Mouse (Mus musculus) 416B (cell line): ENCODE results near the gene Manbal.

Experiments used
- DNase-seq: peaks from one replicate; pipeline ENCODE4 v3.0.0; 2011; ENCODE audit warnings: low read depth

Gene Manbal

DNA sequence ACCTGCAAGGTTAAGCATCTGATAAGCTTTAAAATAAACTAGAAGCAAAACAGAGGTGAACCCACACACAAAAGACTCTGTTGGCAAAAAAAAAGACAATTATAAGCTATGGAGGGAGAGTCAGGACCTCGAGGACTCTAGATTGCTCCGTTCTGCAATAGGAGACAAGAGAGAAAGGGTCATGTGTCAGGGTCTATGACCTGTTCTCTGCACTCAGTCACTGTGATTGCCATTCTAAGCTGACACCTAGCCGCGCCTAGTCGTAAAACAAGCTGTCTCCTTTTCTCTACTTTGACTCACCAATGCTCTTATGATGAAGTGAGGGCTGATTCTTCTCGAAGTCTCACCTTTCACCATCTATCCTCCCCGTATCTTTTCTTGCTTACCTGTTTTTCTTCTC lies 45.1 kb downstream of the Manbal start:
- DNase-seq = no peak

DNA sequence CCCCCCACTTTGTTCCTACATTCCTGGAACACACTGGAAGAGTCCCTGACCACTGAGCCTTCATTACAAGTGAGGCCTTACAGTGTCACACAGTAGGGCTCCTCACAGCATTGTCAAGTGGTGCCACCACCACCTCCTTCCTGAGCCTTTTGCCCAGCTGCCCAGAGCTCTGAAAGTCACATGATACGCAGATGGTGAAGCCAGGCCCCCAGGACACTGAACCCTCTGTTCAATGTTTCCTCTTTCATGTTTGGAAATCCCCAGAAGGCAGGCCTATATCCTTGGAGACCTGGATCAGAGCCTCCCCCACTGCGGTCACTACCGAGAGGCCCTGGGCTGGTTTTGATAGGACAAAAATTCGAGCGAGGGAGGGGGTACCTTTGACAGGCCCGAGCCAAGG lies 49.8 kb downstream of the Manbal start:
- no peak for DNase-seq

DNA sequence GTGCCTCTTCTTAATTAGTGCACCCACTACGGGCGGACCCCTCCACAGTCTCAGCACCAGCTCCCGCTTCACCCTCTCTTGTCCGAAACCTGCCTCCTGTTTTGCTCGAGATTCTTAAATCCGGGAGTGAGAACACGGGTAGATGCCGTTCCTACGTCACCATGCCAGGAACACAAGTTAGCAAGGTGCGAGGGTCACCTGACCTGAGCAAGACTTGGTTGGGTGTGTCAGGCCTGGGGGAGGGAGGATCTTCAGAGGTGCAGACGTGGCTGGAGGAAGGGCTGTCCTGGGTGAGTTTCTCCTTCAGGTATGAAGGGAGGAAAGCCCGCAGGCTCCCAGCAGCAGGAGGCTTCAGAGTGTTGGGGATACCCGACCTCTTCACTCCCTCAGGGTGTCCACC lies 50.8 kb downstream of the Manbal start, which contains the start of gene Src:
Gene Src (plus strand): TSS at position 239 of the 400 bp plus-strand sequence.
- DNase-seq = no peak

DNA sequence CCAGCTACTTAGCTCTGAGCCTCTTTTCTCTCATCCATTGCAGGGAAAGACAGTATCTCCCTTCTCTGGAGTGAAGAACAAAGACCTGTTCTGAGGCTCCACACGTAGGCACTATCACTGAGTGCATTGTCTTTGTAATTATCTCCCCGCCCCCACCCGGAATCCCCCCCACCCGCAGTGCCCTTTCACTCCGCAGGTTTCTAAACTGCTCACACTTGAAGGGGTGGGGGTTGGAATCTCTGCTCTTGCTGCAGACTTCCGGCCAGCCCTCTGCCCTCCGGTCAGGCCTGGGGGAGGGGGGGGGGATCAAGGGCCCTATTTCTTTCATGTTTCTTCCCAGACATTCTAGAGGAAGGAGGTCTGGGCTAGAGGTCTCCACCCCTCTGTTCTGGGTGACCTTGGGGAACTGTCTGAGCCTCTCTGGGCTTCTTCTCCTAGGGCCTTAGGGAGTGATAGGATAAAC lies 51.2 kb downstream of the Manbal start:
- DNase-seq = no peak

DNA sequence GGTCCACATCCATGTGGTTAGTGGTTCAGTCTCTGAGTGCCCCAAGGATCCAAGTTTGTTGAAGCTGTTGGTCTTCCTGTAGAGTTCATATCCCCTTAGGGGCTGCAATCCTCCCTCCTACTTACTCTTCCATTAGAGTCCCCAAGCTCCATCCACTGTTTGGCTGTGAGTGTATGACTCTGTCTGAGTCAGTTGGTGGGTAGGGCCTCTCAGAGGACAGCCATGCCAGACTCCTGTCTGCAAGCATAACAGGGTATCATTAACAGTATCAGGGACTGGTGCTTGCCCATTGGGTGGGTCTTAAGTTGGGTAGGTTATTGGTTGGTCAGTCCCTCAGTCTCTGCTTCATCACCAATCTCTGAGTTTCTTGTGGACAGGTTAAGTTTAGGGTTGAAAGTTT lies 52.1 kb downstream of the Manbal start:
- DNase-seq = no peak

DNA sequence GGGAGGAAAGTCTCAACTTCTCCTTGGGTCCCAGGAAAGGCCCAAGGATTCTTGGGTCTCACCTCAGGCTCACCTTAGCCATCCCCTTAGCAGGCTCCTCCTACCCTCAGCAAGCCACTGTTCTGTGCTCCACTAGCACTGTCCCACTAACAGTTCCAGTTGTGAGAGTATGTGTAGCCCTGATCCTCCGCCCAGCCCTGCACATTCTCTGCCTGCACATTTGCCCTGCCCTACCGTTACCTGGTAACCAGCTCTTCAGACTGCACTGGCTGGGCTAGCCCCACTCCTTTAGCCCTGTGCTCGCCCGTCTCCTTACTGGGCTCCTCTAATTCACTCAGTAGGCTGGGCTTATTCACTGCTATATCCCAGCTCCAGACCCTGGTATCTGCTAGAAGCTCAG lies 53.0 kb downstream of the Manbal start:
- no peak for DNase-seq

DNA sequence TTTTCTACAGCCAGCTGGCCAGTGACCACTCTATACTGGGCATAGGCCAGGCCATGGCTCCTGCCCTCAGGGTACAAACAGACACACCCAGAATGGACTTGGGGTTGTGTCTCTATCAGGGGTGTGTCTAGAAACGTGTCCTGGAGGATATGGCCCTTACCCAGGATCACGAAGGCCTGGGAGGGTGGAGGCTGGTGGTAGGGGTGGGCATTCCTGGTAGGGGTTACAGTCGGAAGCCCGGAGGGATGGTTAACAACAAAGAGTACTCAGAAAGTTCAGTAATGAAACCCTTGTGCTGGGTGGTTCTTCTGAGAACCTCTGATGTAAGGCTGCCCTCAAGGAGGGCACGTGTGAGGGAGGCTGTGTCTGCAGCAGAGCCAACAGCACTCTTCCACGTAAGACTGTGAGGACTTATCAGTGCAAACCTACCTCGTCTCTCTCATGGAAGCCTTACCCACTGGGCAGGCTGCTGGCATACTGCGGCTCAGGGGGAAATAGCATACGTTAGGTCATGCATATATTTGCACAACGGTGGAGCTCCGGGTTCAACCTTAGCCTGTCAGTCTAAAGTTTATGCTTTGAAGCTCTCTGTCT lies 54.8 kb downstream of the Manbal start:
- DNase-seq = no peak

DNA sequence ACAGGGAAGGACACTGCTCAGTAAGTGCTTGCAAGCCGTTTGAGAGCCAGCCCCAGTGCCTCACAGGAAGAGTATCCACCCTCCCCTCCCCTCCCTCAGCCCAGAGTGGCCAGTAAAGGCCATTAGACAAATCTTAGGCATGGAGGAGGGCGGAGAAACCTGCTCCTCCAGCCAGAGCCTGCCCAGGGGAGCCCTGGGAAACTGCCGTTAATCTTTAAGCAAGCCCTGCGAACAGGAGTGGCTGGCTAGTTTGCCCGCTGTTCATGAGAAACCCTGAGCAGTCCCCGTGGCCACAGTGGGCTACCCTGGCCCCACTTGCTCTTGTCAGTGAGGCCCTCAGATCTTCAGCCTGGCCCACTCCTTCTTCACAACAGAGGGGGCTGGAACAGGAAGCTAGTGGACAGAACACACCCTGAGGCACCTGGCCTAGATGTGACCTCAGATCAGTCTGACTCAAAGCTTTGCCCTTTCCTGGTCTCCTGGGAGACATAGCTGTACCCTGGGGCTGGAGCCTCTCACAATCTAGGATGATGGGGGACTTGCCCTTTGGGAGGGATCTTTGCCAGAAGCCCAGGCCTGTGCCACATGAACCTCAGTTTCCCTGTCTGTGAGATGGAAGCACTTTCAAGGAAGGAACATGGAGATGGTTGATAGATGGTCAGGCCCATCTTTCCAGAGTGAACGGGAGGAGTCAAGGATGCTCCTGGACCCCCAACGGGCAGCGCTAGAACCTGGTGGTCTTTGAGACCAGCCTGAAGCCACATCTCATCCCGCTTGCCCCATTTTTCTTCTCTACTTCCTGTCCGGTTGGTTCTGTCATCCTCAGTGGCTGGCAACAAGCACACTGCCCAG lies 55.7 kb downstream of the Manbal start:
- peak; percentile 18 for DNase-seq

DNA sequence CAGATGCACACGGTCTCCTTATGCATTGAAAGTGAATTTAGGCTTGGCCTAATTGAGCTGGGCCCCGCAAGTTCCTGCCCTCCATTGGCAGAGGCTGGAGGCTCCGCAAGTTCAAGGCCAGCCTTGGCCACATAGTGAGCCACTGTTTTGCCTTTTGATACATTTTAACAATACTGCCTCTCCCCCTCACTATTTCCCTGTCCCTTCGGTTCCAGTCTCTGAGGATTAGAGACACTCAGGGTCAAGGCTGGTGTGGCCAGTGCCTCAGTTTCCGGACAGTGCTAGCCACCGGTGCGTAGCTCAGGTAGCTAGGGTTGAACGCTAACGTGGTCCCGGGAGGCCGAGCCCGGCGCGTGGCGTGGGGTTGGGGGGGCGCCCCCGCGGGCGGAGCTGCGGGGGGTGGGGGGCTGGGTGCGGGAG lies 56.3 kb downstream of the Manbal start:
- DNase-seq = no peak

DNA sequence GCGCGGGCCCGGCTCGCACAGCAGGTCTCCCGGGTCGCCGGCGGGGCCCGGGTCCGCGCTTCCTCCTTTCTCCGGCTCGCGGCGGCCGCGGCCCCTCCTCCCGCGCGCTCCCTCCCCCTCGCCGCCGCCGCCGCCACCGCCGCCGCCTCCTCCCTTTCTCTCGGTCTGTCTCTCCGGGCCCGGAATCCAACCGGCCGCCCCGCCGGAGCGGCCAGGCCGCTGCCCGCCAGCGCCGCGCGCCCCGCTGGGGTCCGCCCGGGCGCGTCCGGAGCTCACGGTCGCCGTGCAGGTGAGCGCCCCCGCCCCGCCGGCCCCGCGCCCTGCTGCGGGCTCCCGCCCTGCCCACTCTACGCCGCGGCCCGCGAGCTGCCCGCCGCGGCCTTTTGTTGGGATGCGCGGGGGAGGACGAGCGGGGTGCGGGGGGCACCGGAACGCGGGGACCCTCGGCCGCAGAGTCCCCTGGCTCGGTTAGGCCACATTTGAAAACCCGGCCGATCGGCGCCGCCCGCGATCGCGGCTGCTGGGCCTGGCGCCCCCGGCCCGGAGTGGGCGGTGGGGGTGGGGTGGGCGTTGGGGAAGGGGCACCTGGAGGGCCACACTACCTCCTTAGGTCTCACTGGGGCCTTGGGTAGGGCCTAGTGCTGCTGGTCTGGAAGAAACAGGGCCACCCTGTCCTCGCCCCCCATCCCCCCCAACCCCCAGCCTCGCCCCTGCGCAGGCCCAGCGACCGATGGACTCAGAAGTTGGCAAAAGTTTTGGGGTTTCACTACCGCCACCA lies 56.9 kb downstream of the Manbal start:
- no peak for DNase-seq

DNA sequence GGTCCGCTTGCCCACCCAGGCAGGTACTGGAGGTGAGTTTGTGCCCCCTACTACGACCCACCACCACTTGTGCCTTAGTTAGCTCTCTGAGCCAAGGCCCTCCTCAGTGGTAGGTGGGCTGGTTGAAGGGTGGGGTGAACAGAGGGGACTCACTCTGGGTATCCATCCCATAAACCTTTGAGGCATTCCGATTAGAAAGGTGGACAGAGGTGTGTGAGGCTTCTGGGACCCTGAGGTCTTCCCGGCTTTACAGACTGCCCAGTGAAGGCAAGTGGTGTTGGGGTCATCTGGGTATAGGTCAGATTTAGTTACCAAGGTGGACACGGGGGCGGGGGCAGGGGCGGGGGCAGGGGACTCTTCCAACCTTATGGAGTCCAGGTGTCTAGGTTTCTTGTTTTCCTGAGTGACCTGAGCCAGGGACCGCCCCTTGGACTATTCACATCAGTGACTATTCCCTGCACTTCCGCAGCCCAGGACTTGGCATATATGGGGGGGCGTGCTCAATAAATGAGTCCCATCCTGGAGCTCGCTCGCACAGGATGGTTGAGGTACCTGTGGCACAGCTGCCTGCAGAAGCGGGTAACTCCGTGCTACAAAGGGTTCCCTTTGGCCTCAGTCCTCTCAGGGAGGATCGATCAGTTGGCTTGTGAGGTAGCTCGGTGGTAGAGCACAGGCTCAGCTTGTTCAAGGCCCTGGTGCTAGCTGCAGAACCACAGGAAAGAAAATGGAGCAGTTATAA lies 57.7 kb downstream of the Manbal start:
- no peak for DNase-seq

DNA sequence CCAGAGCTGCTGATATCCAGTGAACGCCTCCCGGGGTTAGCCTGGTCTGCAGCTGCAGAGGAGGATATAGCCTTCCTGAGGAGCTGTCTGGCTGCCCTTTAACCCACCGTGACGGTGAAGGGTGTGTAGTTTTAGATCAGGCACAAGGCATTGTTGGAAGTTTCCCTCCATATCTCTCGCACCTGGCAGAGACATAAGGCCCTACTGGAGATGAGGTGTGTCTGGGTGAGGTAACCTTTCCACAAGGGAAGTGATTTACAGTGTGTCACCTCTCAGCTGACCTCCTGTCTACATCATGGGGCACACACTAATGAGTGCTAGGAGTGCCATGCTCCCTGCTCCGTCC lies 58.2 kb downstream of the Manbal start:
- DNase-seq = no peak

DNA sequence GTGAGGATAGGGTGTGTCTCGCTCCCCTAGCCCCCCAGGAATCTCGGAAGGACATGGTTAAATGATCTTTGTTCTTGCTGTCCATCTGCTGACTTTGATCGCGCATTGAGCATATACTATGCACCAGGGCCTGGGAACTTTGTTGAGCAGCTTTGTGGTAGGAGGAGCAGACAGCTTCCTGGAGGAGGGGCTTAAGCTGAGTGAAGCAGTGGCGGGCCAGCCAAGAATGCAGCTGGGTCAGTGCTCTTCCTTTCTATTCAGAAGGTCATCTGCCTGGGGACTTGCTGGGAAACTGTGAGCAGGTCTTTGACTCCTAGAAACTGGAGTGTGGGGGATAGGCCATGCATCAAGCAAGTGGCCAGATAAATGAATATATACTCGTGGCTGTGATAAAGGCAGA lies 58.8 kb downstream of the Manbal start:
- no peak for DNase-seq

DNA sequence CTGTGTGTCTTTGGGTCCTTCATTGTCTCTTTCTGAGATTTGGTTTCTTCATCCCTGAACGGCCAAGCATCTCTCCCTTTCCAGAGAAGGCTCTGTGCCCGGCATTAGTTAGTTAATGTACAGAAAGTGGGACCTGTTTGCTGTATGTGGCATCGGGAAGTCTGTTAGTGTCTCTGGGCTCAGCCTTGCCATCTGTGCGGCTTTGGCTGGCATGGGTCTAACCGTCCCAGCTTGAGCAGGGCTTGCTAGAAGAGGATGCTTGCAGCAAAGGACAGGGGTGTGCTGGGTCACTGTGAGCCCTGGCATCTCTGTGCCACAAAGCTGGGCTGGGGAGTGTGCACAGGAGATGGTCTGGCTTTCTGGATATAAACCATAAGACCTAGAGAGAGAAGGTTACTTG lies 59.8 kb downstream of the Manbal start:
- DNase-seq = no peak

DNA sequence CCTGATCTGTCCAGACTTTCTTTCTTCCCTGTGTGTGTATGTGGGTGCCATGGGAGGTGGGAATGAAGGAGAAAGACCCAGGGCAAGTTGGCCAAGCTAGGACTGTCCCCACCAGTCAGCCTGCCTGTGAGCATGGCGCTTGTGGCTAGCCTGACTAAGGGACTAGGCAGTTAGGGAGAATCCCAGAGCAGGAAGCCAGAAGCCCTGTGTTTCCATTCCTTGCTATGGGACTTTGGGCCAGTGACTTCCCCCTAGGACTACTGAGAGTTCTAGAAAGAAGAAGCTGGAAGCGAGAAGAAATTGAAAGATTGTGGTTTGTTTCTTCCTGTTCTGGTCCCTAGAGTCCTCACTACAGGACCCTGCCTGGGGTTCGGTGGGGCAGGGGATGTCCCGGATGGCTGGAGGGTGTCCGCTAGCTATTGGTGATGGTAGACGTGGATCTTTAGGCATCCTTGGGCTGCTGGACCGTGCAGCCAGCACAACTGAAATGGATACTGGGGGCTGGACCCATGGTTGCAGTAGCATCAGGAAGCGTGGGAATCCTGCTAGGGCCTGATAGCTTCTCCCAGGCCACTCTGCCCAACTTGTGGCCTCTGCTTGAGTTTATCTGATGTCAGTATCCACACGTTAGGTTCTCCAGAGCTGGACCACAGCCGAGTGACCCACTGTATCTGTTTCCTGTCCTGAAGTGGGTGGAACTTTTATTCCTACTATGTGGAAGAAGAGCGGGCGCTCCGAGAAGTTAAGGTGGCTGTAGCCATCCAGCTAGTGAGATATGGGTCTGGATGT lies 61.2 kb downstream of the Manbal start:
- DNase-seq = peak; percentile 64

DNA sequence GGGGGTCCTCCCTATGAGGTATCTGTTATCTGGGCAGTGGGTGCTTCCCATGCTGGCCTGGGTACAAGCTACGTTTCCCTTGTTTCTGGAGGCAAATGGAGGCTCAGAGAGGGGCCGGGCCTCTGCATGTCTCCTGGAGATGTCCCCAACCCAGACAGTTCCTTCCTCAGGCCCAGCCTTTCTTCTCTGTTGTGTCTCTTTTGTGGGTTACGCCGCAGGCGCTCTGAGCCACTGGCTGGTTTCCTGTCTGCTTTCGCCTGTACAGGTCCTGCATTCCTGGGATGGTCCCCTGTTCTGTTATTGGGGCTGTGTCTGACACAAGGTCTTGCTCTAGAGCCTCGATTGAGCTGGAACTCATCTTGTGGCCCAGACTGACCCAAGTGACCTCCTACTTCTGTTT lies 62.3 kb downstream of the Manbal start:
- peak; percentile 38 for DNase-seq

DNA sequence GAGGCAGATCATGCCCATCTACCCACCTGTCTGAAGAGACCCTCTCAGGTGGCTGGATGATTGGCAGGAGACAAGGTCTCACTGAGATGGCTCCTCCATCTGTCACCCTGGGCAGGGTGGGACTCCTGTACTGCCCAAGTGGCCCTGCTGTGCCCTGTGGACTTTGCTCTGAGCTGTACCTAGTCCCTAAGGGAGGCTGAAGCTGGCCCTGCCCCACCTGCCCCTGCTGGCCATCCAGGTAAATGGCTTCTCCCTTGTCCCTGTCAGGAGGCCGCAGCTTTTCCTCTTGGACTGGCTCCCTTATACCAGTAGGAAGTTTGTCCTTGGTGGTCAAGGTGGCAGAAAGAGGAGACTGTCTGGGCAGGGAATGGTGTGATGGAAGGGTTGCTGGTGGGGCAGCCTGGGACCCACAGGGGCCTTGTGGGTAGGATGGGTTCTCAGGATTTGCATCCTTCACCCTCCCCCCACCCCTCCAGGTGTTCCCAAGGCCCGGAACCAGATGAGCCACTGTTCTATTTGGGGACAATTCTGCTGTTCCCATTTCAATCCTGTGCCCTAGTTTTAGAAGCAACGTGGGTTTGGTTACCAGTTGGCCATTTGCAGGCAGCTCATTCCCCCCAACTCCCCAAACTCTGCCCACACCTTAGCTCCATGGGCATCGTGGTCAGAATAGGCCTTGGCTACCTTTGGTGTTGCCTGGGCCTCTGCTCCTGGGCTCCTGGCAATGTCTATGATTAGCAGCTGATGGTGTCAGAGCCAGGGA lies 63.5 kb downstream of the Manbal start:
- DNase-seq = no peak

DNA sequence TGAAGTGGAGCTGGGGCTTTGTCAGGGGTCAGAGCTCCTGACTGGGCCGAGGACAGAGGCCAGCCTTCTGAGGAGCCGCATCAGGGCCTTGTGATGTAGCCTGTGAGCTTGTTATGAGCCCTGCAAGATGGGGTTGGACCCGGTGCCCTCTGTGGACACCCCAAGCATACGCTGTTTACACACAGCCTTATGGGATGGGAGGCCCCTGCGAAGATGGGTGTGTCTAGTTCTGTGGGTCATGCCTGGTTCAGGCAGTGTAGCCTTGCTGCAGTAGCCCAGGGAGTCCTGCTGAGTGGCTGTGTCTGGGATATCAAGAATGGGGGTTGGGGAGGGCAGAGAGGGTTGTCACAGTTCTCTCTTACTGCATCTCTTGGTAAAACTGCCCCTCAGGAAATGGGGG lies 64.5 kb downstream of the Manbal start:
- no peak for DNase-seq

DNA sequence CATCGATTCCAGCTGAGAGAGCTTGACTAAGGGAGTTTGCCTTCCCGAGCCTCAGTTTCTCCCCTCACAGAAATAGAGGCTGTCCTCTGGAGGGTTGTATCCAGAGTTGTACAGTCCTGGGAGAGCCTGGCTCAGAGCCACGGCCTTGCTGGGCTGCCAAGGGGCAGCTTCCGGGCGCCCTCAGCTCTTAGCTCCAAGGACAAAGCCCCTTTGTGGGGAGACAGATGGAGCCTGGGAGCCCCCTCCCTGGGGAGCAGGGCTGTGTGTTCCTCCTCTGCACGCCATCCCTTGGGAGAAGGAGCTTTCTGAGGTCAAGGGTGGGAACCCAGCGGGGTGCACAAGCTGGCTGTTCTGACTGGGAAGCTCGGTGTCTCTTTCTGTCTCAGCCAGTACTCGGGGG lies 65.1 kb downstream of the Manbal start:
- DNase-seq = no peak

DNA sequence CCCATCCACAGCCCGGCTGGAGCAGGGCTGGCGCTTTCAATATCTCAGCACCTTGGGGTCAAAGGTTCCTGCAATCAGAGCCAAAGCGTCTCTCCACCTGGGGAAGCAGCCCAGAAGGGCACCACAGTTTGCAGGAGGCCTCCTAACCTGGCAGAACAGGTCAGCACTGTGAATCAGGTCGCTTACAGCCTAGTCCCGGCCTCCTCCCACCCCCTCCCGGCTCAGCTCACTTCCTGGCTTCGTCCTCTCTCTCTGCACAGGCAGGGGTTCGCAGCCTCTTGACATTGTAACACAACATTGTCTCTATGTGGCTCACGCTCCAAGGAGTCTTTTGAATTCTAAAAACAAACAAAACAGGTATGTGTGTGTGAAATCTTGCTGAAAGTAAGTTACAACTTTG lies 66.6 kb downstream of the Manbal start:
- no peak for DNase-seq

DNA sequence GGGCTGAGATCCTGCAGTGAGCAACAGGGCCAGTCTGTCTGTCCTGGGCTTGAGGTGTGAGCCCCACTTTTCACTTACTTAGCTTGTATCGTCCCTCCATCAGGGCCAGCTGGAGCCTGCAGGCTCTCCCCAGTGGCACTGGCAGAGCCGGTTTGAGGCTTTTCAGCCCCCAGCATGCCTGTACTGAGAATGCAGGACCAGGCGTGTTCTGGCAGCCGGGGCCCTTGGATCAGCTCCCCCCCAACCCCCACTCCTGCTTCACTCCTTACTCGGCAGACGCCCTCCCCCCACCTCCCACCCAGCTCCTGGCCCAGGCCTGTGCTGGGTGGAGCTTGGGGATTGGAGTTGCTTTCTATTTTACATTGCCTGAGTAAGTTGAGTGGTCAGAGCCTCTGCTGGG lies 67.1 kb downstream of the Manbal start:
- no peak for DNase-seq
